Mouse (Mus musculus): ENCODE measurements around the gene Ankdd1b.

Ankdd1b gene

GRCm38 (mm10) chr13:96407040-96407439 lies 64.0 kb downstream of the Ankdd1b start:
- peak; percentile 59 to 67 for DNase-seq (ENCODE audit: low spot score in 2 of 2)

- DNase-seq (ENCODE audit: low spot score in 2 of 2): peak in 1 of 2 experiments; percentile 42
These were observed 65.5 kb downstream of the Ankdd1b start for GRCm38 (mm10) chr13:96405518-96405917.

- DNase-seq (ENCODE audit: low spot score in 2 of 2): no peak
These were observed 69.7 kb downstream of the Ankdd1b start for GRCm38 (mm10) chr13:96401251-96401650.

GRCm38 (mm10) chr13:96389301-96389700 lies 81.7 kb downstream of the Ankdd1b start:
- DNase-seq (ENCODE audit: low spot score in 2 of 2): no peak

- peak; percentile 99 for DNase-seq (ENCODE audit: low spot score in 2 of 2)
These were observed 82.7 kb downstream of the Ankdd1b start, which contains the start of gene Poc5 for GRCm38 (mm10) chr13:96388042-96388888. Gene Poc5 (plus strand): TSS chr13:96388294.

GRCm38 (mm10) chr13:96377883-96378282 lies 93.1 kb downstream of the Ankdd1b start:
- DNase-seq (ENCODE audit: low spot score in 2 of 2): no peak

- no peak for DNase-seq (ENCODE audit: low spot score in 2 of 2)
These were observed 94.1 kb downstream of the Ankdd1b start for GRCm38 (mm10) chr13:96376871-96377270.

GRCm38 (mm10) chr13:96375519-96375918 lies 95.5 kb downstream of the Ankdd1b start:
- peak in 1 of 2 experiments; percentile 40 for DNase-seq (ENCODE audit: low spot score in 2 of 2)
